Mouse (Mus musculus) ES-E14 (cell line): ENCODE data around the gene Ankrd28. TPM values are rescaled to one million over a fixed set of nuclear protein-coding genes. Genes with fewer than 3 reads are reported as not detected.

Experiments
- DNase-seq: peaks from one replicate; pipeline ENCODE4 v3.0.0-alpha.2; 2013; ENCODE audit warnings: low read depth, low spot score
- H3K27ac ChIP-seq: 2 replicates; pipeline ENCODE4 v1.5.1; 2012; ENCODE audit warnings: low read depth, mild to moderate bottlenecking, low read length, moderate library complexity, mixed read lengths; ENCODE audit not compliant: poor library complexity, insufficient read depth, severe bottlenecking
- H3K36me3 ChIP-seq: 2 replicates; pipeline ENCODE4 v1.6.1; 2012; ENCODE audit warnings: mild to moderate bottlenecking, low read length, moderate library complexity, mixed read lengths; ENCODE audit not compliant: control insufficient read depth, poor library complexity, insufficient read depth, severe bottlenecking
- H3K4me1 ChIP-seq, 2 experiments: fragments of 150-350 bp in 1 of 2; sonication (generic) in 1 of 2; 2 replicates each; pipeline ENCODE4 v1.6.1; 2012; ENCODE audit warnings: low read length in 2 of 2, mild to moderate bottlenecking in 1 of 2, mixed read lengths in 1 of 2; ENCODE audit not compliant: control insufficient read depth in 2 of 2, insufficient read depth in 2 of 2, poor library complexity in 1 of 2
- H3K4me3 ChIP-seq, 2 experiments: fragments of 150-350 bp in 1 of 2; sonication (generic) in 1 of 2; 2 replicates each; pipeline ENCODE4 v1.5.1; 2012; ENCODE audit warnings: low read length in 2 of 2, low read depth in 1 of 2, mild to moderate bottlenecking in 1 of 2, mixed read lengths in 1 of 2; ENCODE audit not compliant: insufficient read depth in 1 of 2, poor library complexity in 1 of 2, severe bottlenecking in 1 of 2
- H3K9ac ChIP-seq: 2 replicates; pipeline ENCODE4 v1.6.1; 2012; ENCODE audit warnings: low read depth, mild to moderate bottlenecking, low read length, mixed read lengths; ENCODE audit not compliant: poor library complexity, insufficient read depth, severe bottlenecking
- H3K9me3 ChIP-seq: fragments of 150-350 bp; sonication (generic); 2 replicates; pipeline ENCODE4 v1.6.1; 2012; ENCODE audit warnings: low read depth, mild to moderate bottlenecking, low read length; ENCODE audit not compliant: control insufficient read depth, insufficient read depth
- CHD2 ChIP-seq: IDR thresholded peaks from 2 replicates; pipeline ENCODE4 v1.6.1; 2014; ENCODE audit warnings: mild to moderate bottlenecking, low read depth, low read length, inconsistent platforms
- HCFC1 ChIP-seq: IDR thresholded peaks from 2 replicates; pipeline ENCODE4 v1.6.1; 2012; ENCODE audit warnings: low read length, inconsistent platforms, borderline replicate concordance; ENCODE audit not compliant: insufficient read depth
- MAFK ChIP-seq: IDR thresholded peaks from 2 replicates; pipeline ENCODE4 v1.6.1; 2014; ENCODE audit warnings: mild to moderate bottlenecking, low read depth, low read length, inconsistent platforms; ENCODE audit not compliant: insufficient read depth
- ZC3H11A ChIP-seq: IDR thresholded peaks from 2 replicates; pipeline ENCODE4 v1.6.1; 2012; ENCODE audit warnings: low read depth, mild to moderate bottlenecking, inconsistent platforms, low read length, borderline replicate concordance
- ZNF384 ChIP-seq: IDR thresholded peaks from 2 replicates; pipeline ENCODE4 v1.6.1; 2012; ENCODE audit warnings: low read depth, low read length, inconsistent platforms
- in situ Hi-C, 2 experiments: fragments of 600-800 bp; cut with MboI; formaldehyde crosslinking; loops; one replicate each; pipeline ENCODE4 v1.15.1; 2025; ENCODE audit warnings: low sequenced_read_pairs in 2 of 2, inconsistent platforms in 1 of 2; ENCODE audit not compliant: unreplicated experiment in 2 of 2
- total RNA-seq: library from RNA; depleted of rRNA; stranded (reverse); fragments of 300-350 nt; gene quantifications from 2 replicates; pipeline ENCODE4 v1.2.3, GENCODE M21; 2012

Ankrd28 gene
- total RNA-seq, 1 experiment = 36.0 TPM

DNA sequence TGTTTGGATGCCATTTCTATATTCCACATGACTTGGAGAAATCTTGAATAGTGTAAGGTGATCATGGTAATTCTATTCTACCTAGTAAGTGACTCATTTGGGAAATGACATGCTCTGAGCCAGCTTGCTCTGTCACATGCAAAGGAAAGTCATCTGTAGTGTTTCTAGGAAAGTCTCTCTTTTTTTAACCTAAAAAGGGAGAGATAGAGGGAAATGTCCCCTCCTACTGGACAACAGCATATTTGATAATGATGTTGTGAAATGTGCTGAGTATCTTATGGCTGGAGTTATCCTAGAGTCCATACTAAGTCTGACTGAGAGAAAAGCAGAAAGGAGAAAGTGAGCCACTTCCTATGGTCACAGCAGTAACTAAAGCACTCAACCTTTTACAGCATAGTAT lies 44.8 kb downstream of the Ankrd28 start:
- in situ Hi-C loops = no loop called here
- Histone ChIP-seq H3K36me3 (no peaks in the 10 kb centered on the region), H3K9me3 (no peaks in the 10 kb centered on the region; the same call in 1 of the 2 replicates), H3K9ac (no peak overlapping the region), H3K4me3 (no peak overlapping the region), H3K27ac (no peak overlapping the region), H3K4me1 (0 out of 4 replicates have a peak, but pooled peaks cover 0 to 2% of the 10 kb centered on the region in 2 experiments)
- no peak for DNase-seq
- TF ChIP-seq HCFC1 (no peak), ZC3H11A (no peak), CHD2 (no peak), ZNF384 (no peak), MAFK (no peak)

GRCm38 (mm10) chr14:31784975-31785374 lies 45.5 kb downstream of the Ankrd28 start:
- Histone ChIP-seq H3K4me1 (0 out of 4 replicates have a peak, but pooled peaks cover 0 to 2% of the 10 kb centered on the region in 2 experiments), H3K9me3 (no peaks in the 10 kb centered on the region; the same call in 1 of the 2 replicates), H3K27ac (no peak overlapping the region), H3K36me3 (no peaks in the 10 kb centered on the region), H3K9ac (no peak overlapping the region), H3K4me3 (no peak overlapping the region)
- TF ChIP-seq CHD2 (no peak), MAFK (no peak), HCFC1 (no peak), ZC3H11A (no peak), ZNF384 (no peak)
- in situ Hi-C loops = no loop called here
- no peak for DNase-seq

- TF ChIP-seq HCFC1 = no peak
- no peak for TF ChIP-seq MAFK
- TF ChIP-seq ZC3H11A = no peak
- 0 out of 4 replicates have a peak, but pooled peaks cover 0 to 2% of the 10 kb centered on the region in 2 experiments for H3K4me1 ChIP-seq
- in situ Hi-C loops = no loop called here
- H3K36me3 ChIP-seq = no peaks in the 10 kb centered on the region
- no peak for DNase-seq
- H3K27ac ChIP-seq = no peak overlapping the region
- H3K9ac ChIP-seq = no peak overlapping the region
- no peaks in the 10 kb centered on the region; the same call in 1 of the 2 replicates for H3K9me3 ChIP-seq
- no peak overlapping the region for H3K4me3 ChIP-seq
These were observed 49.0 kb downstream of the Ankrd28 start for GRCm38 (mm10) chr14:31781309-31782049.

DNA sequence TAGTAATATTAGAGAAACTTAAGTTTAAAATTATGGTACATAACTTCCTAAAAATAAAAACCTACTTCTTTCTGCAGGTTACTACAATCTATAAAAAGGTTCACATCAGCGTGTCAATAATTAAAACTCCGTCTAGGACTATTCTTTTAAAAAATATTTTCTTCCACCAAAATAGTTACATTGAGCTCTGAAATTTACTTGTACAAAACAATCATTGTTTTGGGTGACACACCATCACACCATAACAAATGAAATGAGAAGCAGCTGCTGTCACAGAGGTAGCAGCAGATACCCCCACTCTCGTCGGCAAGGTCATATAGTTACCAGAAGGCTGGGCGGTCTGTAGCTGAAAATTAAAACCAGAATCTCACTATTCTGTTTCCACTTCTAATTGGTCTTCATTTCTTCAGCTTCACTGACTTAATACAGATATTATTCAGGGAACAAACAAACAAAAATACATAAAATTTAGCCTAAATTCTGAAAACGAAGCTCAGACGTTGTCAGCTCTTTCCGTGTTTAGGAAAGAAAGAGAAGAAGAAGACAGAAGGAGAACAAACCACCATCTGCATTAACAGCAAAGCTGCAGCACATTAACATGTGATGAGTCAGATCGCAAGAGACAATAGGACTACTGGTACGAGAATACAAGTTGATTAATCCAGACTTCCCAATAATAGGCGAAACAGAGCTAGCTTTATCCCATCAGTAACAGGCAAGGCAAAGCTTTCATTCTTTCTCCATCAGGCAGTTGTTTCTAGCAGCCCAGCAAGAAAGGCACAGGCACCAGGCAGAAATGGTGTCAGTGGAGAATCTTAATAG lies 49.8 kb downstream of the Ankrd28 start:
- H3K4me3 ChIP-seq = no peak overlapping the region
- DNase-seq = no peak
- no peaks in the 10 kb centered on the region; the same call in 1 of the 2 replicates for H3K9me3 ChIP-seq
- H3K36me3 ChIP-seq = no peaks in the 10 kb centered on the region
- no peak for TF ChIP-seq CHD2
- TF ChIP-seq MAFK = no peak
- no peak for TF ChIP-seq HCFC1
- no peak for TF ChIP-seq ZNF384
- no peak for TF ChIP-seq ZC3H11A
- H3K27ac ChIP-seq = no peak overlapping the region
- H3K4me1 ChIP-seq = 0 out of 4 replicates have a peak, but pooled peaks cover 0 to 2% of the 10 kb centered on the region in 2 experiments
- no peak overlapping the region for H3K9ac ChIP-seq
- in situ Hi-C loops = no loop called here
